Mouse (Mus musculus) embryonic stem cell, embryonic (primary cell): ENCODE measurements around the gene Abhd4.

Source experiments
- CTCF ChIA-PET, 4 experiments: fragments of 300-600 bp in 2 of 4; fragments of 350-600 bp in 2 of 4; sonication (Branson Sonifier 250); formaldehyde crosslinking; loops; one replicate each; lab custom pipeline; 2022; ENCODE audit warnings: inconsistent platforms in 2 of 4; lab: Charles Lee
- POLR2A ChIA-PET, 4 experiments: fragments of 300-600 bp in 2 of 4; fragments of 350-600 bp in 2 of 4; sonication (Branson Sonifier 250); formaldehyde crosslinking; loops; one replicate each; lab custom pipeline; 2022; ENCODE audit warnings: antibody characterized with exemption in 4 of 4, inconsistent platforms in 1 of 4; lab: Charles Lee

Abhd4 gene

DNA sequence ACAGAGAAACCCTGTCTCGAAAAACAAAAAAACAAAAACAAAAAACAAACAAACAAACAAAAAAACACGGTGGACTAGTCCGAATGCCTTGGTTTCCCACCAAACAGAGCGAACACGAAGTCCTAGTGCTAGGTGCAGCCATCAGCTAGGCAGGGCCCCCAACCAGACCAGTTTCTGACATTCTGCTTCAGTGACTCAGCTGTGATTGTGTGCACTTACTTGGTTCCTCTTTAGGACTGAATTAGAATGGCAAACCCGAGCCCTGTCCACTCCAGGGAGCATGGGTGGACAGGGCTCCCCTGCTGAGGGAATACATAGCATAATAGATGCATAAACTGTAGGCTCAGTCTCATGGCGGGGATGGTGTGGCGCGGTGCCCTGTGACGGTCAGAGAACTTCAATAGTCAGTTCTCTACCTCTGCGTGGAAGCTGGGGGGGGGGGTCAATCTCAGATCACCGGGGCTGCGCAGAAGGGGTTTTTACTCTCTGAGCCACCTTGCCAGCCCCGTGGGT lies 23.3 kb upstream of the Abhd4 start:
- CTCF ChIA-PET, result interaction anchor here in 2 of 4 experiments (0.7 to 1.2 kb wide), 3 partner anchors 8 to 166 kb away, joined by 3 to 5 read pairs (median 4); no protein-coding TSS in a partner anchor

DNA sequence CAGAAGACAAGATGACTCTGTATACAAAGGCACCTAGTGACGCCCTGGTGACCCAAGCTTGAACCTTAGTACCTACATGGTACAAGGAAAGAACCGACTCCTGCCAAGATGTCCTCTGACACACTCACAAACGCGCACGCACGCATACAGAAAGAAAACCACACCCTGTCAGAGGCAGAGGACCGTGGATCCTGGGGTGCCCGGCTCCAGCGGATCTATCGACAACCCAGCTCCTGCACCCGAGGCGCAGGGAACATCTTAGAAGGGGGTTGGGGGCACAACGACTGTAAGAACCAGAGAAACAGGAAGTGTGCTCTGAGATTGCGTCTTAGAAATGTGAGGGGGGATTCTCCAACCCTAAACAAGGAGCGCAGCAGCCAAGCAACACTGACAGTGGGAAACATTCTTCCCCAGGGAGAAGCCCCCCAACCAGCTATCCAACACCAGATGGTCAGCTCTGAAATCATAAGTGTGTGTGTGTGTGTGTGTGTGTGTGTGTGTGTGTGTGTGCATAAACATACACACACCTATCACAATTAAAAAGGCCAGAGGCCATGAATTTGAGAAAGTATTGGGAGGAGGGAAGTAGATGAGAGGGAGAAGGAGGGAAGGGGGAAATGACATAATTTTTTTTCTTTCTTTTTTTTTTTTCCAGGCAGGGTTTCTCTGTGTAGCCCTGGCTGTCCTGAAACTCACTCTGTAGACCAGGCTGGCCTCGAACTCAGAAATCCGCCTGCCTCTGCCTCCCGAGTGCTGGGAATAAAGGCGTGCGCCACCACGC lies 22.6 kb upstream of the Abhd4 start:
- CTCF ChIA-PET, result interaction anchor here in 3 of 4 experiments (0.6 to 1.2 kb wide), 4 partner anchors 7 to 349 kb away, joined by 3 to 5 read pairs (median 4); no protein-coding TSS in a partner anchor
- POLR2A ChIA-PET, result interaction anchor here in 2 of 4 experiments (0.5 to 1.6 kb wide), 5 partner anchors 22 to 1385 kb away, joined by 3 to 6 read pairs (median 3); partner anchors contain the start of genes Abhd4 (in 1 of the 2), Dad1 (in 1 of the 2) and Mrpl52 (in 1 of the 2)

More for the DNA sequence above, 23.3 kb upstream of the Abhd4 start:
- POLR2A ChIA-PET, result interaction anchor here in 2 of 4 experiments (0.5 to 1.6 kb wide), 5 partner anchors 23 to 1386 kb away, joined by 3 to 6 read pairs (median 3); partner anchors contain the start of genes Abhd4 (in 1 of the 2), Dad1 (in 1 of the 2) and Mrpl52 (in 1 of the 2)

DNA sequence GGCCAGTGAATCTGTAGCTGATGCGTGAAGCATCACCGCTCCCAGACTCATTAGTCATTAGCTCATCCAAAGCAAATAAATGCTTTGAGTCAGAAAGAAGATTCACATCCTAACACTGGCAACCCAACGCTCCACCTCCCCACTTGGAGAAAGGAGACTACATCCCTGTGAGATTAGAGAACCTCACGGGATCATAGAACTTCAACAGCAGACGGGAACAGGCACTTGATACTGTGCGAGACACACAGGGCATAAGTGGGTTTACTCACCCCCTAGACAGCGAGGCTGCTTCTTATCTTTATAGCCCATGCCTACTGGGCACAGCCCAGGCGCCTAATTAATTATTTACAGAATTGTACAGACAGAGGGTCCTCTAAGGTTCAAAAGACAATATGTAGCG lies 21.8 kb upstream of the Abhd4 start:
- POLR2A ChIA-PET, result interaction anchor here in 2 of 4 experiments (0.6 to 4.1 kb wide), 7 partner anchors 20 to 386 kb away, joined by 3 to 27 read pairs (median 5); partner anchors contain the start of genes Abhd4 (in 1 of the 2), Dad1 (in 1 of the 2), Prmt5 (in 1 of the 2) and Psmb5 (in 1 of the 2)
- CTCF ChIA-PET, result interaction anchor here in 1 of 4 experiments (0.6 kb wide), 1 partner anchor 348 kb away, joined by 4 read pairs; no protein-coding TSS in a partner anchor

DNA sequence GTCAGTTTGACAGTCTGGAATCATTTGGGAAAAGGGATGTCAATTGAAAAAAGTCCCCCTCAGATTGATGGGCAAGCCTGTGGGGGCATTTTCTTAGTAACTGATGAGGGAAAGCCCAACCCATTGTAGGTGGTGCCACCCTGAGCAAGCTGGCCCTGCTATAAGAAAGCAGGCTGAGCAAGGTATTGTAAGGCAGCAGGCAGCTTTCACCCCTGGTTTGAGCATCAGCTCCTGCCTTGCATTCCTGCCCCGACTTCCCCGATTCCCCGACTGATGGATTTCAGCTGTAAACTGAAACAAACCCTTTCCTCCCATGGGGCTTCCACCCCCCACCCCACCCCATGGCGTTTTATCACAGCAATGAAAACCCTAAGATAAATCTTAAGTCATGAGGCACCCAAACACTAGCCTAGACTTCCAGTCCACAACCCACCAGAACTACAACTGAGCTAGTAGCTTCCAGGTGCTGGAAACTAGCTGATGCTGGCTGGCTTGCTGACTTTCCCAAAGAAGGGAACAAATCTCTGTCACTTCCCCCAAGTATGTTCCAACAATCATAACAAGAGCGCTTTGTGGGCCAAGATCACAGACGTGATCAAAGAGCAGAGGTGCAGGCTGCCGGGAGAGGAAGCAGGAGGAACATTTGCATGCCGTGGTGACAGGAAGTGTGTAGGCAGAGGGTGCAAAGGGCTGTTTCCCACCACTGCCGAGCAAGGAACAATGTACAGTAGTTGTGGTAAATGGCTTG lies 21.0 kb upstream of the Abhd4 start:
- ChIA-PET POLR2A (interaction anchor here (0.6 to 5.8 kb wide), 21 partner anchors 9 to 1370 kb away, joined by 3 to 27 read pairs (median 4); partner anchors contain the start of genes Abhd4 (in 1 of the 4), Dad1 (in 1 of the 4), Lrp10 (in 1 of the 4) and Prmt5 (in 1 of the 4)), CTCF (interaction anchor here in 3 of 4 experiments (0.7 to 1.7 kb wide), 4 partner anchors 177 to 553 kb away, joined by 3 to 4 read pairs (median 3); partner anchors contain the start of gene Lrp10 (in 1 of the 3))

DNA sequence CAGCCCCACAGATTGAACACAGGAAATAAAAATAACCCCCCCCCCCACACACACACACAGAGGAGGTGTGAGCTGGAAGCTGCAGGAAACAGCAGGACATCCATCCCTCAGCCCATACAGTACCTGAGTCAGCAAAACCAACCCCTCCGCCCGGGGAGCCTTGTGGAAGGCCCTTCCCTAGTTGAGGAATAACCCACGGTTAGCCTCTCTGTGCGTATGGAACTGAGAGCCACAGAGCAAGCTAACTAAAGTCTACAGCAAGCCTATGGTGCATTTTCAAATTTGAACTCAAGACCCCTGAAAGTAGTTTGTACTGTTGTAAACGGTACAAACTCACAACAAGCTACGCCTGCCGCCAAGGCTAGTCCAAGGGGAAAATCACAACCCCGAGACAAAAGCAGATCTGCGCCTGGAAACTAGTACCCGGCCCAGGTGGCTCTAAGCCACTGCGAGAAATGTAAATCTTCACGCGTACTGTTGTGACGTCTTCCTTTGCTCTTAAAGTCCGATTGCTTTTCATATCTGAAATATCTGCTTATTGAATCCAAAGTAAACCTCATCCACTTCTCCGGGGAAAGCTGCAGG lies 20.3 kb upstream of the Abhd4 start:
- CTCF ChIA-PET, result interaction anchor here (0.5 to 1.7 kb wide), 16 partner anchors 96 to 553 kb away, joined by 3 to 8 read pairs (median 3); partner anchors contain the start of genes Cdh24 (in 1 of the 4), Lrp10 (in 1 of the 4) and Slc7a7 (in 1 of the 4)
- POLR2A ChIA-PET, result interaction anchor here (0.5 to 5.8 kb wide), 33 partner anchors 10 to 1369 kb away, joined by 3 to 27 read pairs (median 4); partner anchors contain the start of genes Abhd4 (in 2 of the 4), Dad1 (in 2 of the 4), Cdh24 (in 1 of the 4) and Haus4 (in 1 of the 4)

DNA sequence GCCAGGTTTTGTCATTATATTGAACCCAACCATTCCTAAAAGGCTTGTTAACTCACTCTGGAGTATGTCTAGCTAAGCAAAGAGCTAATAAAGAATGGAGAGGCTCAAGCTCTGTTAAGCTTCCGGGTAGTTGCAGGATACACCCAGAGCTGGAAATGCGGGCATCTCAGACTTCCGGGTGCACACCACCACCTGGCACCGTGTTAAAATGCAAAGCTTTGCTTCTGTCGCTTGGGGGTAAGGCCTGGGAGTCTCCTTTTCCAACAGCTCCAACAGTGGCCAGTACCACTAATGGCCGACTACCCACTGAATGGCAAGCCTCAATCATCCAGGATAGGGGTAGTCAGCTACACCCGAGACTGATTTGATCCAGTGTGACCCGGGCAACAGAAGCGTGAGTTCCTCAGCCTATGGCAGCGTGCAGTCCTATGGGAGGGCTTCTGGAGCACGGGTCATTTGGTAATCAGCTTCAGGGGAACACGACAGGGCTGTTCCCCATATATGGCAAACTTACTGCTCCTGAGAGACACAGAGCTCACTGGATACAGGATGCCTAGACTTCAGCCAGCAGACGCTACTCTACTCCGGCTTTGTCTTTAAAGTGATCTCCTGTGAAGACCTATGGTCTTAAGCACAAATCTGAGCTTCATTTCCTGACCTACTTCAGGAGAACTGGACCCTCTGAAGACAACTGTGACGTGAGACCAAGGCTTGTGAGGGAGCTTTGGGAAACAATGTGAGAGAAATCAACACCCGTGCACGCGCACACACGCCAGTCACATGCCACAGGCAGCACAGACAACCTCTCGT lies 19.6 kb upstream of the Abhd4 start:
- POLR2A ChIA-PET, result interaction anchor here (0.5 to 5.8 kb wide), 41 partner anchors 9 to 407 kb away, joined by 3 to 27 read pairs (median 4); partner anchors contain the start of genes Abhd4 (in 2 of the 4), Dad1 (in 2 of the 4), Haus4 (in 2 of the 4) and Cdh24 (in 1 of the 4)
- CTCF ChIA-PET, result interaction anchor here (0.5 to 1.7 kb wide), 19 partner anchors 11 to 407 kb away, joined by 3 to 8 read pairs (median 3); partner anchors contain the start of genes Cdh24 (in 1 of the 4) and Slc7a7 (in 1 of the 4)

DNA sequence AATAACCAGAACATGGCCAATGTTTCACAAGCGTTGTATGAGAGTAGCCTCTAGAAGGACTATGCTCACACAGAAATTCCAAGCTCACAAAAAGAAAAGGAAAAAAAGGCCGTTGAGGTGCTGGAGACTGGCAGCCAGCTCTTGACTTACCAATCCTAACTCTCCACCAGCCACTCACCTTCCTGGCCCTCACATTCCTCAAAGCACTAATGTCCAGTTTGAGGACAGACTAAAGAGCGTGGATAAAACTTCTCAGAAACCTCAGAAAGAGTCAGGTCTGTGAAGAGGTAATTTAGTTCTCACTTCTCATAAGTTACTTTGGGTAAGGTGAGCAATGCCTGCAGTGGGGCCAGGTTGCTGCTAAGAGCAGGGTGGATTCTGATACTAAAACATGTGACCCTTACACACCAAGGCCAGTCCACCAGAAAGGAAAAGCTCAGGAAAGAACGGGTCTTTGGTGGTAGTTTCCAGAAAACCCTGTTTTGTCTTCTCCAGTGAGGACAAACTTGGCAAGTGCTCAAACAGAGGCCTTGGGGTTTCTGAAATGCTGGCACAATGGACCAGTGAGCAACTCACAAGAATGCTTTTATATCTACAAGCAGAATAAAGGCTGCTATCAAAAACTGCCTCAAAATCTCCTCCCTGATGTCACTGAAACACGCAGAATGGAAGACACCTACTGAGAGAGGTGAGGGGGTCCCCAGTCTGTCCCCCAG lies 18.0 kb upstream of the Abhd4 start:
- CTCF ChIA-PET, result interaction anchor here in 3 of 4 experiments (0.6 to 1.7 kb wide), 3 partner anchors 8 to 147 kb away, joined by 3 to 4 read pairs (median 3); no protein-coding TSS in a partner anchor

DNA sequence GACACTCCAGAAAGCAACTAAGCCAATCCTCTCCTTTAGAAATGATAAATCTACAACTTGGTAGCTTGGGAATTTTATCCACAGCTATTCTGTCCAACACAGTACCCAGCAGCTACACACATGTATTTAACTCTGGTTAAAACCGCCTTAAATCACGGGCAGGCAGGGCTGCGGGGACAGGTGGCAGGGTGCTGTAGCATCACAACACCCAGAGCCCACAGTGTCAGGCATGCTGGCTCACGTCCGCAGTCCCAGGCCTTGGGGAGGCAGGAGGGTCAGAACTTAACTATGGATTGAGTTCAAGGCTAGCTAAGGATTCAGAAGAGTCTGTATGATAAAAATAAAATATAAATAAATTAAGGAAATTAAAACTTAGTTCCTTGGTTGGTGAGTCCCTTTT lies 17.1 kb upstream of the Abhd4 start:
- CTCF ChIA-PET, result interaction anchor here in 1 of 4 experiments (1.0 kb wide), 1 partner anchor 9 kb away, joined by 4 read pairs; no protein-coding TSS in a partner anchor
- POLR2A ChIA-PET, result interaction anchor here in 1 of 4 experiments (0.5 to 5.8 kb wide), 4 partner anchors 22 to 1077 kb away, joined by 3 to 22 read pairs (median 6); partner anchors contain the start of gene Slc7a7

More for the DNA sequence above, 18.0 kb upstream of the Abhd4 start:
- POLR2A ChIA-PET, result interaction anchor here in 3 of 4 experiments (1.0 to 5.8 kb wide), 10 partner anchors 13 to 340 kb away, joined by 3 to 27 read pairs (median 8); partner anchors contain the start of genes Abhd4 (in 1 of the 3), Dad1 (in 1 of the 3), Haus4 (in 1 of the 3) and Mmp14 (in 1 of the 3)

DNA sequence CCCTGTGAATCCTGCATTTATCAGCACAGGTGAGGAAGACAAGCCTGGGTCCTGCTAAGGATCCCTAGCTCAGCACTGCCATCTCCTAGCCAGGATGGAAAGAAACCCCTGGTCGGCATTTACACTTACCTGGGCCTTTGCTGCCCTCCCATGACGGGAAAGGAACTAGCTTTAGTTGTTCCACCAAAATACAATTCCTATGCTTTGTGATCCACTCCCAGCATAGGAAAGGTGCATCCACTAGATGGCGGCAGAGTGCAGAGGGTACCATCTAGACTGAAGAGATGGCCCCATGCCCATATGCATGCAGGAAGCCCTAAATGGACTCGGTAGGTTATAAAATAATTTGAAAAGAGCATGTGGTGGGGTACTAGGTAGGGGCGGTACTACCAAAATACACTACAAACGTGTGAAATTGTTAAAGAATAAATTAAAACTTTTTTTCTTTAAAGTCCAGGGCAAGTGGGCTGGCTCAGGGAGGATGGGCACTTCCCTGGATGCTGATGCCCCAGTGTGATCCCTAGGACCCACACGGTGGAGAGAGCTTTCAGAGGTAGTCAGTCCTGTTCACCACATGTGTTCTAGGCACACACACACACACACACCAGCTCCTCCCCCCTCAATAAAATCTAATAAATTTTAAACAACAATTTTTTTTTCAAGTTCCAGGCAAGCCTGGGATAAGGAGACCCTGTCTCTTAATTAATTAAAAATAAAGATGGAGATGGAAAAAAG lies 14.8 kb upstream of the Abhd4 start:
- ChIA-PET POLR2A (interaction anchor here in 3 of 4 experiments (0.6 to 2.5 kb wide), 25 partner anchors 8 to 447 kb away, joined by 3 to 8 read pairs (median 4); partner anchors contain the start of genes Lrp10 (in 2 of the 3), 1700123O20Rik (in 1 of the 3), Abhd4 (in 1 of the 3) and Dad1 (in 1 of the 3)), CTCF (interaction anchor here (0.5 to 2.5 kb wide), 74 partner anchors 8 to 454 kb away, joined by 3 to 20 read pairs (median 4); partner anchors contain the start of genes Dad1 (in 2 of the 4), Abhd4 (in 1 of the 4), Mrpl52 (in 1 of the 4) and Oxa1l (in 1 of the 4))

DNA sequence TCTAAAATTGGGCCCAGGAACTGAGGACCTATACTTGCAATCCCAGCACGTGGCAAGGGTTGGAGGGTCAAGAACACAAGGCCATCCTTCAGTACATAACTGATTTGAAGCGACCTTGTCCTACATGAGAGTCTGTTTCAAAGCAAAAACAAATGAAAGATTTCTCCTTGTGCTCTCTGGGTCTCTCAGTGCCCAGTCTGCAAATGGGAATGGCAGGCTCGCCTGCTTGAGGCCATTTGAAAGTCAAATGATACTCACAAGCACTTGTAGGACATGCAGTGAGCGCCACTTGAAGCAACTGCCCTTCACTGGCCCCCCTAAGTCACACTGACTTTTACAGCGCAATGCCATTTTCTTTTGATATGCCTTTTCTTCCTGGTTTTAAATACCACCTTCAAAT lies 13.4 kb upstream of the Abhd4 start:
- CTCF ChIA-PET, result interaction anchor here in 1 of 4 experiments (0.6 to 2.5 kb wide), 5 partner anchors 12 to 181 kb away, joined by 3 to 15 read pairs (median 6); partner anchors contain the start of gene Slc7a7
- POLR2A ChIA-PET, result interaction anchor here in 2 of 4 experiments (0.7 to 2.5 kb wide), 6 partner anchors 8 to 127 kb away, joined by 3 to 8 read pairs (median 4); partner anchors contain the start of genes Abhd4 (in 1 of the 2) and Dad1 (in 1 of the 2)

DNA sequence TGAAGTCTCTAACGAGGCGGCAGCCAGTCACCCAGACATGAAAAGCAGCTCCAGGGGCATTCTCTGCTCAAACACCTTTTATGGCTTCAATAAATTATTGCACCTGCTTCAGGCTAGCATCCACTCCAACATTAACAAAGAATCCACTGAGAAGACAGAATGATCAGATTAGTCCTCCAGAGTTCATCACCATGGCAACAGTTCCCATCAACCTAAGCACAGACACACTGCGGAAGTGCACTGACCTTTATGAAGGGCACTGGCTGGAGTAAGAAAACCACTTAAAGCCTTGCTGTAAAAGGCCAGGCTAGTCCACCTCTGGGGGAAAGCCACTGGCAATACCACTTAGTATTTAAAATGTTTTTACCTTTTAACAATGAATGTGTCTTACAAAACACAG lies 9.8 kb upstream of the Abhd4 start:
- POLR2A ChIA-PET, result interaction anchor here in 3 of 4 experiments (1.0 to 1.4 kb wide), 4 partner anchors 9 to 15 kb away, joined by 3 to 4 read pairs (median 4); partner anchors contain the start of genes Abhd4 (in 1 of the 3) and Dad1 (in 1 of the 3)
- CTCF ChIA-PET, result interaction anchor here in 1 of 4 experiments (0.5 kb wide), 1 partner anchor 263 kb away, joined by 3 read pairs; no protein-coding TSS in a partner anchor

DNA sequence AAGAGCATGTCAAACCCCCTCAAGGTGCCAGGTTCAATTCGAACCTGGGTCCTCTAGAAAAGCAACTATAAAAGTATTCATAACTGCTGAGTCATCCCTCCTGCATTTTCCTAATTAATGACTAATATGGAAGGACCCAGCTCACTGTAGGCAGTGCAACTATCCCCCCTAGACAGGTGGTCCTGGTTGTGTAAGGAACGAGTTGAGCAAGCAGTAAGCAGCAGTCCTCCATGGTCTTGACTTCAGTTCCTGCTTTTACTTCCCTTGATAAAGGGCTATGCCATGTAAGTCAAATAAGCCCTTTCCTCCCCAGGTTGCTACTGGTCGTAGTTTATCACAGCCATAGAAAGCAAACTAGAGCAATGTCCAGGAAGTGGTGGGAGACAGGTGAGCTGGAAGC lies 7.8 kb upstream of the Abhd4 start:
- CTCF ChIA-PET, result no interaction called here

DNA sequence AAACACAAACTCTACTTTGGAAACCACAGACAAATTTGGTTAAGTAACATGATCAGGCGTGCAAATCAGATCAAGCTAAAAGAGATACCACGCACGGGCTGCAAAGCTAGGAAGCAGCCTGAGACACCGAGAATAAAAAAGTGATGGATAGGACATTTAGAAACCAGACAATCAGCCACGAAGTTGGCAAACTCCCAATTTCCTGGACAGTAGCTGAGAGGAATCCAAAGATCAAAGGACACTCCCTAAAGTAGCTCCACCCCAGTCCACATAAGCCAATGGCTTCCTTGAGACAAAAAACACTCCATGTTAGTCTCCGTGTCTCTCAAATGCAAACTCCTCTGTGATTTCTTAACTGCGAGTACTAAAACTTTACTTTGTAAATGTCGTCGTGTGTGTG lies 4.7 kb upstream of the Abhd4 start:
- POLR2A ChIA-PET, result interaction anchor here in 3 of 4 experiments (0.6 to 2.5 kb wide), 12 partner anchors 9 to 426 kb away, joined by 3 to 23 read pairs (median 5); no protein-coding TSS in a partner anchor
- CTCF ChIA-PET, result interaction anchor here (0.7 to 3.1 kb wide), 4 partner anchors 10 to 11 kb away, joined by 3 to 14 read pairs (median 7); no protein-coding TSS in a partner anchor

More for the DNA sequence above, 7.8 kb upstream of the Abhd4 start:
- POLR2A ChIA-PET, result interaction anchor here in 2 of 4 experiments (1.4 to 1.6 kb wide), 2 partner anchors 12 to 13 kb away, joined by 3 to 5 read pairs; no protein-coding TSS in a partner anchor
